Mouse (Mus musculus) liver, postnatal 0 days (tissue): ENCODE measurements around the gene Bnipl.

Experiments
- CTCF ChIP-seq: sonication (generic); IDR thresholded peaks from 2 replicates; pipeline ENCODE4 v1.5.1; 2016; ENCODE audit warnings: antibody characterized with exemption, low read depth
- EP300 ChIP-seq: IDR thresholded peaks from 2 replicates; pipeline ENCODE4 v1.6.1; 2016; ENCODE audit warnings: antibody characterized with exemption, low read depth, mild to moderate bottlenecking

- TF ChIP-seq CTCF (no peak), EP300 (peak; percentile 31; the same call in 1 of the 2 replicates)
Observed at GRCm38 (mm10) chr3:95282381-95282864, 31.4 kb upstream of the Bnipl start.
